Mouse (Mus musculus) heart, embryonic 12.5 days (tissue): ENCODE results near the gene Cd3eap. TPM values are rescaled to one million over a fixed set of nuclear protein-coding genes. Genes with fewer than 3 reads are reported as not detected.

ENCODE experiments used
- ATAC-seq: fragments of 200-750 bp; cut with Nextera tagmentation; 2 replicates; pipeline ENCODE4 v1.8.0; 2017; ENCODE audit warnings: moderate TSS enrichment, moderate library complexity; ENCODE audit not compliant: insufficient number of reproducible peaks, low FRiP score
- H3K27ac ChIP-seq: fragments of 300-500 bp; sonication (generic); 2 replicates; pipeline ENCODE4 v1.5.1; 2016; ENCODE audit warnings: mild to moderate bottlenecking, moderate library complexity; ENCODE audit not compliant: poor library complexity, severe bottlenecking
- H3K27me3 ChIP-seq: fragments of 300-500 bp; sonication (generic); replicated peaks from 2 replicates; pipeline ENCODE4 v1.6.1; 2016; ENCODE audit warnings: mild to moderate bottlenecking, moderate library complexity
- H3K36me3 ChIP-seq: fragments of 300-500 bp; sonication (generic); 2 replicates; pipeline ENCODE4 v1.6.1; 2016; ENCODE audit warnings: mild to moderate bottlenecking, moderate library complexity
- H3K4me1 ChIP-seq: fragments of 300-500 bp; sonication (generic); replicated peaks from 2 replicates; pipeline ENCODE4 v1.6.1; 2016; ENCODE audit warnings: mild to moderate bottlenecking
- H3K4me2 ChIP-seq: fragments of 300-500 bp; sonication (generic); 2 replicates; pipeline ENCODE4 v1.6.1; 2016; ENCODE audit warnings: mild to moderate bottlenecking, moderate library complexity
- H3K4me3 ChIP-seq: fragments of 300-500 bp; sonication (generic); 2 replicates; pipeline ENCODE4 v1.5.1; 2016; ENCODE audit warnings: mild to moderate bottlenecking
- H3K9ac ChIP-seq: fragments of 300-500 bp; sonication (generic); 2 replicates; pipeline ENCODE4 v1.6.1; 2016; ENCODE audit warnings: mild to moderate bottlenecking, moderate library complexity
- H3K9me3 ChIP-seq: fragments of 300-500 bp; sonication (generic); replicated peaks from 2 replicates; pipeline ENCODE4 v1.6.1; 2016; ENCODE audit warnings: mild to moderate bottlenecking, moderate library complexity
- WGBS: fragments of 180-500 bp; shearing (Covaris S2); methylation state at CpG from one replicate; pipeline ENCODE4 v1.1.7; 2016; 5-methylcytosine and 5-hydroxymethylcytosine counted together
- polyA plus RNA-seq: library from polyadenylated mRNA; unstranded; fragments of >200 nt; fragmentation: Nextera tagmentation; extraction: Ambion mirVana; gene quantifications from 2 replicates; pipeline ENCODE4 v1.2.1, GENCODE M21; 2016

Cd3eap gene
- polyA plus RNA-seq, 1 experiment from 2014 or later = 17.6 TPM

GRCm38 (mm10) chr7:19331910-19332309, 27.4 kb downstream of the Cd3eap start:
- peak overlapping the region; percentile 34; the same call in 1 of the 2 replicates for H3K27ac ChIP-seq
- H3K9ac ChIP-seq = no peak overlapping the region
- WGBS = 82% methylated on average over 2 of the region's 2 CpGs
- no peaks in the 10 kb centered on the region for H3K36me3 ChIP-seq
- no peak for ATAC-seq
- H3K27me3 ChIP-seq = no peaks in the 10 kb centered on the region
- no peak overlapping the region for H3K4me3 ChIP-seq
- peak overlapping the region; percentile 72 for H3K4me2 ChIP-seq
- H3K9me3 ChIP-seq = peaks cover 3% of the 10 kb centered on the region; the same call in 1 of the 2 replicates
- H3K4me1 ChIP-seq = peaks cover 49% of the 10 kb centered on the region

- Histone ChIP-seq H3K9ac (no peak overlapping the region), H3K4me3 (no peak overlapping the region), H3K27me3 (no peaks in the 10 kb centered on the region), H3K4me2 (no peak overlapping the region), H3K4me1 (peaks cover 43% of the 10 kb centered on the region), H3K27ac (no peak overlapping the region), H3K9me3 (peaks cover 3% of the 10 kb centered on the region; the same call in 1 of the 2 replicates), H3K36me3 (no peaks in the 10 kb centered on the region)
- no peak for ATAC-seq
Measured at GRCm38 (mm10) chr7:19328425-19328824, 30.9 kb downstream of the Cd3eap start.

DNA sequence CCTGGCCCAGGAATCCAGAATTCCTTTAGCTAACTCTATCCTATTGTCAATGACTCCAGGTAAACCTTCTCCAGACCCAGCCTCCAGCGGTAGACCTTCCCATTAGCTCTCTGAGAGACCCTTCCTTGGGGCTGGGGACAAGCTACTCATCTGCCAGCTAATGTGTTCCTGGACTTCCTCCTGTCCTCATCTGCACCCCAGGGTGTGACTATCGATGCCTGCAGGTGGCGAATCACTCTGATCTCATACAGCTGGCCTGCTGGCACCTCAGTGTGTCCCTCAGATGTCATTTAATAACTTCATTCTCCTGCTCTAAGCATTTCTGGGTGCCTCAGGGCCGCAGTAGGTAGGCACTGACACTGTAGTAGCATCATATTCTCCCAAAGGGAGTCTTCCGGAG, 31.5 kb downstream of the Cd3eap start:
- H3K4me3 ChIP-seq = peak overlapping the region; percentile 41; the same call in 1 of the 2 replicates
- H3K9ac ChIP-seq = peak overlapping the region; percentile 63; the same call in 1 of the 2 replicates
- ATAC-seq = no peak
- 76% methylated on average over 5 of the region's 5 CpGs for WGBS
- no peaks in the 10 kb centered on the region for H3K36me3 ChIP-seq
- H3K27ac ChIP-seq = peak overlapping the region; percentile 93
- H3K4me1 ChIP-seq = peaks cover 43% of the 10 kb centered on the region
- H3K4me2 ChIP-seq = peak overlapping the region; percentile 81
- H3K9me3 ChIP-seq = peaks cover 3% of the 10 kb centered on the region; the same call in 1 of the 2 replicates
- H3K27me3 ChIP-seq = no peaks in the 10 kb centered on the region

- WGBS = 0% methylated on average over 22 of the region's 22 CpGs
- Histone ChIP-seq H3K4me3 (peak overlapping the region; percentile 41), H3K9me3 (peaks cover 3% of the 10 kb centered on the region; the same call in 1 of the 2 replicates), H3K36me3 (no peaks in the 10 kb centered on the region), H3K27me3 (no peaks in the 10 kb centered on the region), H3K27ac (peak overlapping the region; percentile 93), H3K4me1 (peaks cover 48% of the 10 kb centered on the region), H3K9ac (peak overlapping the region; percentile 63), H3K4me2 (peak overlapping the region; percentile 81)
- peak; percentile 87 for ATAC-seq
Measured at GRCm38 (mm10) chr7:19327128-19327527, 32.2 kb downstream of the Cd3eap start.

GRCm38 (mm10) chr7:19326359-19326758, 32.9 kb downstream of the Cd3eap start:
- Histone ChIP-seq H3K4me3 (peak overlapping the region; percentile 41), H3K36me3 (no peaks in the 10 kb centered on the region), H3K27ac (peak overlapping the region; percentile 93), H3K4me2 (peak overlapping the region; percentile 81), H3K27me3 (no peaks in the 10 kb centered on the region), H3K4me1 (peaks cover 47% of the 10 kb centered on the region), H3K9ac (peak overlapping the region; percentile 63), H3K9me3 (peaks cover 3% of the 10 kb centered on the region; the same call in 1 of the 2 replicates)
- WGBS = under 1% methylated on average over 20 of the region's 20 CpGs
- peak; percentile 84 for ATAC-seq

DNA sequence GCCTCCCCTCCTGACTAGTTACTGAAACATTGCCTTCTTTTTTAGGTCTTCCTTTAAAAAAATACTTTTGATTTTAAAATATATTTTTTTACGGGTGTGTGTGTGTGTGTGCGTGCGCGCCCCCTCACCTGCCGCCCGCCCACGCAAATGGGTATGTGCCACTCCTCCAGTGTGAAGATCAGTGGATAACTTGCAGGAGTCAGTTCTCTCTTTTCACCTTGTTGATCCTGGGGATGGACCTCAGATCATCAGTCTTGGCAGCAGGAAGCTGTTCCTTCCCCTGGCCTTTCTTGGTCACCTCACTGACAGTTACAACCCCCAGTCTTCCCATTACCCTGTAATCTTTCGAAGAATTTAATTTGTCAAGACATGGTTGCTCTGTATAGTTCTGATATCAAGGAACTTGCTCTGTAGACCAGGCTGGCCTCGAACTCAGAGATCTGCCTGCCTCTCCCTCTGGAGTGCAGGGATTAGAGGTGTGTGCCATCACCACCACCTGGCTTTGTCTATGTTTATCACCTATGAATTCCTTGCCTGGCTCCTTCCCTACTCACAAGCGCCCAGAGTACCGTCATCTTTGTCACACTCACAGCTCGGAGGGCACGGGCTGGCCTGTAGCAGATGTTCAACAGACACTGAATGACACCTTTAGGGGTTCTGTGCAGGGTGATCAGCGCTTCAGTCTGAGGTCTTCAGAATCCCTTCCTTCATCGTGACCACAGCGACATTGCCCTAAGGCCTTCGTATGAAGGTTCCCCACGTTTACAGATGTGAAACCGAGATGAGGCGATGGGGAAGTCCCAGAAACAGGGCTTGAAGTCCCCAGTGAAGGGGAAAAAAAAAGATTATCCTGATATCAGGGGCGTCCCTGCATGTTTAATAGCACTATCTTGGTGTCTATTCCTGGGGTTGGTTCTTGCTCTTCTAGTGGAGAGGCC, 33.8 kb downstream of the Cd3eap start:
- 64% methylated on average over 21 of the region's 21 CpGs for WGBS
- H3K27ac ChIP-seq = 0 out of 2 replicates have a peak overlapping the region, but pooled peaks have one; percentile 17
- H3K9me3 ChIP-seq = peaks cover 3% of the 10 kb centered on the region; the same call in 1 of the 2 replicates
- no peaks in the 10 kb centered on the region for H3K36me3 ChIP-seq
- H3K4me3 ChIP-seq = no peak overlapping the region
- H3K27me3 ChIP-seq = no peaks in the 10 kb centered on the region
- H3K9ac ChIP-seq = peak overlapping the region; percentile 63; the same call in 1 of the 2 replicates
- peaks cover 48% of the 10 kb centered on the region for H3K4me1 ChIP-seq
- peak overlapping the region; percentile 81 for H3K4me2 ChIP-seq
- ATAC-seq = no peak

DNA sequence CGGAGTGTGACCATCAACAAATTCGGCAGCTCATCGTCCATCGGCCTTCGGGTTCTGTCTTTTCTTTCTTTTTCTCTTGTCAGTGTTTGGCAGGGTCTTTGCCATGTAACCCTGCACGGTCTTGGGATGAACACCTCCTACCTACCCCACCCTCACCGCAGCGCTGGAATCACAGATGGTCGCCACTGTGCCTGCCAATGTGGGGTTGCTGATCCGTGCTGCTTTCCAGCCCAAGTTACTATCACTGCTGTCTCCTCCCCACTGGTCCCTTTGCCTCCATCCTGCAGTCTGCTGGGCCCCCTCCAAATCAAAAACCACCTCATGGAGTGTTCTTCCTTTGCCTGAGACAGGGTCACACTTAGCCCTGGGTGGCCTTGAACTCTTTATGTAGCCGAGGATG, 35.1 kb downstream of the Cd3eap start:
- WGBS = 85% methylated on average over 11 of the region's 11 CpGs
- H3K27ac ChIP-seq = no peak overlapping the region
- H3K9ac ChIP-seq = no peak overlapping the region
- no peak overlapping the region for H3K4me3 ChIP-seq
- H3K36me3 ChIP-seq = no peaks in the 10 kb centered on the region
- ATAC-seq = no peak
- H3K4me2 ChIP-seq = no peak overlapping the region
- H3K4me1 ChIP-seq = peaks cover 53% of the 10 kb centered on the region
- H3K9me3 ChIP-seq = peaks cover 3% of the 10 kb centered on the region; the same call in 1 of the 2 replicates
- no peaks in the 10 kb centered on the region for H3K27me3 ChIP-seq

DNA sequence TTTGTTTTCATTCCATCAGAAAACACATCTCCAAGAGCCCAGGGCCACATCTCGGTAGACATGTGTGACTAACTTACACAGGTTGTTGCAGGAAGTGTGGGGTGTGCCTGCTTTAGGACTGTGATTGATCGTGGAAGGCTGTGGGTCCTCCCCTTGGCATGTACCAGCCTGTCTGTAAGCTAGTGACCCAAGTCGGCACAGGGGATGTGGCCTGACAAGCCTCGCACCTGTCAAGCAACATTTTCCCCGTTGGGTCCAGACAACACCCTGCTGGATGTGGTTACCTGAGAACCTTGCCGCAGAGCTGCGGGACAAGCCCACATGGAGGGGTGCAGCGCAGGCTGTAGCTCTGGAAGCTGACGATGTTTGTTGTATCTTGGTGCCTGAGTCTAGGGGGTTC, 36.8 kb downstream of the Cd3eap start:
- Histone ChIP-seq H3K4me2 (no peak overlapping the region), H3K27ac (no peak overlapping the region), H3K4me3 (no peak overlapping the region), H3K36me3 (no peaks in the 10 kb centered on the region), H3K9ac (no peak overlapping the region), H3K9me3 (no peaks in the 10 kb centered on the region), H3K27me3 (no peaks in the 10 kb centered on the region), H3K4me1 (peaks cover 49% of the 10 kb centered on the region)
- WGBS = 46% methylated on average over 9 of the region's 9 CpGs
- ATAC-seq = no peak

DNA sequence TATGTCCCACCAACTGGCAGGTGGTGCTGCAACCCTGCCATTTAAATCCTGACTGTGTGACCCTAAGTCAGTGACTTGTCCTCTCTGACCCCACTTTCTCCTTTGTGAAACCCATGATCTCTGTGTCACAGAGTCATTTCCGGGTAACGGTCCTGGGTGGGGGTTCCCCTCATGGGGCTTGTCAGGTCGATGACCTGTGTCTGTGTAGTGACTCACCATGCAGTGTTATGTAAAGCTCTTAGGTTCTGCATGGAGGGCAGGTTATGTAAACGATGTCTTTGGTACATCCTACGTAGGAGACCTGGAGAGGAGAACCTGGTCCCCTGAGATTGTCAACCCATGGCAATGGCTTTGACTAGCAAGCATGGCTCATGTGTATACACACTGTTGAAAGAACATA, 37.8 kb downstream of the Cd3eap start:
- Histone ChIP-seq H3K4me3 (no peak overlapping the region), H3K4me1 (peaks cover 46% of the 10 kb centered on the region), H3K9ac (no peak overlapping the region), H3K36me3 (no peaks in the 10 kb centered on the region), H3K9me3 (no peaks in the 10 kb centered on the region), H3K27ac (no peak overlapping the region), H3K27me3 (0 out of 2 replicates have a peak, but pooled peaks cover under 1% of the 10 kb centered on the region), H3K4me2 (no peak overlapping the region)
- WGBS = 61% methylated on average over 5 of the region's 5 CpGs
- no peak for ATAC-seq

DNA sequence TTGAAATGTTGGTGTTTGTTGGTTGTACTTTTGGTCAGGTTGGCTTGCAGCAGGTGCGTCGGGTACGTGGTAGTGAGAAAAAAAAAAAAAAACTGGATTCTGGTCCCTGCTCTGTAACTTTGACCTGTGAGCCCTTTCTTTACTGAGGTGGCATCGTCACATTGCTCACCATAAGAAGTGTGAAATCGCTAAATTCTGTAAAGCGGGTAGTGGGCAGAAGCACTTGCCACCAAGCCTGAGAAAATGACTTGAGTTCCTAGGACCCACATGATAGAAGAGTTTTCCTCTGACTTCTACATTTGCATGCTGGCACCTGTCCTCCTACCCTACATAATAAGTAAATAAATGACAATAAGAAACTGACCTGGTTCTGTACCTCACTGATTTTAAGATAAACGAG, 38.6 kb downstream of the Cd3eap start:
- no peaks in the 10 kb centered on the region for H3K9me3 ChIP-seq
- H3K27me3 ChIP-seq = 0 out of 2 replicates have a peak, but pooled peaks cover 8% of the 10 kb centered on the region
- H3K4me2 ChIP-seq = peak overlapping the region; percentile 75
- no peaks in the 10 kb centered on the region for H3K36me3 ChIP-seq
- no peak overlapping the region for H3K27ac ChIP-seq
- H3K4me3 ChIP-seq = no peak overlapping the region
- WGBS = 45% methylated on average over 7 of the region's 7 CpGs
- no peak overlapping the region for H3K9ac ChIP-seq
- peaks cover 39% of the 10 kb centered on the region for H3K4me1 ChIP-seq
- ATAC-seq = no peak

GRCm38 (mm10) chr7:19319906-19320305, 39.4 kb downstream of the Cd3eap start:
- Histone ChIP-seq H3K4me2 (peak overlapping the region; percentile 75), H3K27me3 (0 out of 2 replicates have a peak, but pooled peaks cover 8% of the 10 kb centered on the region), H3K4me1 (peaks cover 36% of the 10 kb centered on the region), H3K27ac (no peak overlapping the region), H3K9me3 (no peaks in the 10 kb centered on the region), H3K4me3 (peak overlapping the region; percentile 48), H3K9ac (peak overlapping the region; percentile 65), H3K36me3 (no peaks in the 10 kb centered on the region)
- WGBS = under 1% methylated on average over 38 of the region's 41 CpGs
- peak; percentile 94 for ATAC-seq
